Mouse (Mus musculus) heart, embryonic 13.5 days (tissue): ENCODE results near the gene Krtap19-4. TPM values are rescaled to one million over a fixed set of nuclear protein-coding genes. Genes with fewer than 3 reads are reported as not detected.

Experiments used
- ATAC-seq: fragments of 200-750 bp; cut with Nextera tagmentation; 2 replicates; pipeline ENCODE4 v1.8.0; 2017; ENCODE audit warnings: moderate TSS enrichment; ENCODE audit not compliant: insufficient number of reproducible peaks, low FRiP score, low TSS enrichment; ENCODE audit errors: extremely low read depth
- H3K27ac ChIP-seq: fragments of 300-500 bp; sonication (generic); replicated peaks from 2 replicates; pipeline ENCODE4 v1.5.1; 2015; ENCODE audit warnings: moderate library complexity, mild to moderate bottlenecking, inconsistent platforms
- H3K27me3 ChIP-seq: fragments of 300-500 bp; sonication (generic); replicated peaks from 2 replicates; pipeline ENCODE4 v1.6.1; 2015; ENCODE audit warnings: mild to moderate bottlenecking, inconsistent platforms
- H3K36me3 ChIP-seq: fragments of 300-500 bp; sonication (generic); 2 replicates; pipeline ENCODE4 v1.6.1; 2015; ENCODE audit warnings: mild to moderate bottlenecking, inconsistent platforms
- H3K4me1 ChIP-seq: fragments of 300-500 bp; sonication (generic); 2 replicates; pipeline ENCODE4 v1.6.1; 2015; ENCODE audit warnings: inconsistent platforms
- H3K4me2 ChIP-seq: fragments of 300-500 bp; sonication (generic); 2 replicates; pipeline ENCODE4 v1.6.1; 2015; ENCODE audit warnings: inconsistent platforms, mild to moderate bottlenecking, moderate library complexity
- H3K4me3 ChIP-seq: fragments of 300-500 bp; sonication (generic); 2 replicates; pipeline ENCODE4 v1.5.1; 2015; ENCODE audit warnings: moderate library complexity, mild to moderate bottlenecking, inconsistent platforms
- H3K9ac ChIP-seq: fragments of 300-500 bp; sonication (generic); 2 replicates; pipeline ENCODE4 v1.6.1; 2015; ENCODE audit warnings: inconsistent platforms, mild to moderate bottlenecking, moderate library complexity
- H3K9me3 ChIP-seq: fragments of 300-500 bp; sonication (generic); 2 replicates; pipeline ENCODE4 v1.6.1; 2016; ENCODE audit warnings: inconsistent platforms
- WGBS: fragments of 180-500 bp; shearing (Covaris S2); methylation state at CpG from one replicate; pipeline ENCODE4 v1.1.7; 2015; ENCODE audit warnings: mixed read lengths; 5-methylcytosine and 5-hydroxymethylcytosine counted together
- polyA plus RNA-seq: library from polyadenylated mRNA; unstranded; fragments of >200 nt; fragmentation: Nextera tagmentation; extraction: Ambion mirVana; gene quantifications from 2 replicates; pipeline ENCODE4 v1.2.1, GENCODE M21; 2015

Krtap19-4 gene
- polyA plus RNA-seq: not detected in 2 replicates

DNA sequence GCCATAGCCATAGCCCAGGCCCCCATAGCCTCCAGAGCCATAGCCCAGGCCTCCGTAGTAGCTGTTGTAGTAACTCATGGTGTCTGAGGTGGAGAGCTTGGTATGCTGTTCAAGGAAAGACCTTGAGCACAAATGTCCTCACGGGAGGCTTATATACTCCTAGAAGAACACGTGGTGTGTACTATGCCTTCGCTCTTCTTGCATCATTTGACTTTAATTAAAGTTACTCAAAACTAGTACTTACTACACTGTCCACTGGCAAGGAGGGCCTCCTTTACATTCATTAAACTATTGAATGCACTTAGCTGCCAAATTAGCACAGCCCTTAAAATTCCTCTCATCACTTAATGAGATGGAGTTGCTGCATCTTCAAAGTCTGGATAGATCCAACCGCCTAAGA lies at the start of gene Krtap19-4:
TSS of gene Krtap19-4 (minus strand) at position 101 of the 400 bp plus-strand sequence.
- no peak within 1 kb of the TSS for H3K27ac ChIP-seq
- no peaks in the 10 kb centered on the region for H3K27me3 ChIP-seq
- H3K4me2 ChIP-seq: no peak within 1 kb of the TSS
- no peak for ATAC-seq
- H3K36me3 ChIP-seq: no peaks in the 10 kb centered on the region
- H3K9ac ChIP-seq: no peak within 1 kb of the TSS
- WGBS: 84% methylated on average over 5 of the region's 5 CpGs
- H3K9me3 ChIP-seq: no peaks in the 10 kb centered on the region
- no peak within 1 kb of the TSS for H3K4me3 ChIP-seq
- H3K4me1 ChIP-seq: no peaks in the 10 kb centered on the region

DNA sequence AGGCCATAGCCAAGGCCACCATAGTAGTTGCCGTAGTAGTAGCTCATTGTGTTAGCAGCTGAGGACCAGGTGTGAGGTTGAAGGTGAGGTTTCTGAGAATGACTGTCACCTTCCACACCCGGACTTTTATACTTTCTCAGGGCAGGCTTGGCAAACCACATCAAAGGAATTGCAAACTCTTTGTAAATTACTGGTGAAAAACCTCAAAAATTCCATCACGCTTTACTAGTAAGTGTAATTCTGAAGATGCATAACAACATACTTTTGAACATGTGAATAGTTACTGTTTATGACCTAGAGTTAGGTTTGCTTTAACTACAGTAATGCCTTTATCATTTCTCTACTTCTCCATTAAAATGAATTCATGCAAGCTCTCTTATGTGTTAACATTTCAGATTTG lies 47.3 kb upstream of the Krtap19-4 start, which contains the start of gene Krtap19-9b:
TSS of gene Krtap19-9b (minus strand) at position 101 of the 400 bp plus-strand sequence.
- H3K4me3 ChIP-seq: no peak within 1 kb of the TSS
- no peaks in the 10 kb centered on the region for H3K4me1 ChIP-seq
- no peak within 1 kb of the TSS for H3K4me2 ChIP-seq
- no peaks in the 10 kb centered on the region for H3K27me3 ChIP-seq
- WGBS: 80% methylated on average over 3 of the region's 3 CpGs
- no peak for ATAC-seq
- H3K36me3 ChIP-seq: no peaks in the 10 kb centered on the region
- no peaks in the 10 kb centered on the region for H3K9me3 ChIP-seq
- H3K9ac ChIP-seq: no peak within 1 kb of the TSS
- H3K27ac ChIP-seq: no peak within 1 kb of the TSS

DNA sequence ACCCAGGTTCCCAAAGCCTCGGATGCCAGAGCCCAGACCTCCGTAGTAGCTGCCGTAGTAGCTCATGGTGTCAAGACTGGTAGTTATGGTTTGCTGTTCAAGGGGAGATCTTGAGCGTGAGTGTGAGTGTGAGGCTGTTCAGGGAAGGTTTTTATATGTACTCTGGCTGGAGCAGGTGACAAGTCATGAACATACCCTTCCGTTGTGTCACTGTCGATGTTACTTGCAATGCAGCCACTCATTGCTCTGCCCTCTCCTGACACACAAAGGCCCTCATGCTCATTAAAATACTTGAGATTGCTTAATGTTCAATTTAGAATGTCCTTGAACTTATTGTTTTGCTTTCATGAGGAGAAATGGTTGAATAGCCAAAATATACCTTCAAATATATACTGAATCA lies 11.5 kb upstream of the Krtap19-4 start, which contains the start of gene Krtap19-5:
TSS of gene Krtap19-5 (minus strand) at position 101 of the 400 bp plus-strand sequence.
- Histone ChIP-seq H3K9me3 (no peaks in the 10 kb centered on the region), H3K27me3 (no peaks in the 10 kb centered on the region), H3K27ac (no peak within 1 kb of the TSS), H3K4me1 (no peaks in the 10 kb centered on the region), H3K36me3 (no peaks in the 10 kb centered on the region), H3K9ac (no peak within 1 kb of the TSS), H3K4me3 (no peak within 1 kb of the TSS), H3K4me2 (no peak within 1 kb of the TSS)
- WGBS: 84% methylated on average over 6 of the region's 6 CpGs
- no peak for ATAC-seq

DNA sequence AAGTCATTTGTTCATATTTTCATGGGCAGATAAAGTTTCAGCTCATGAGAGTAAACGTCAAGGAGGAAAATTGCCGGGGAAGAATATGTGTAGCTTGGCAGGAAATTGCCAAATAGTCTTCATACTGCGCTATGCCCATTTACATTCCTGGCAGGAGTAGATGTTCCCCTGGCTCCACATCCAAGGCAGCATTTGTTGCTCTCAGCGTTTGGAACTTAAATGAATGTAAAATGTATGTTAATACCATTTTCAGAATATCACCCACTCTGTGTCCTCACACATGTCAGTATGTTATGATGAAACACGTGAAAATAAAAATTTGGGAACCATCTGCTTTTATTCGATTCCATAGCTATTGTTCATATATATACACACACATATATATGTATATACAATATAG lies 2.0 kb upstream of the Krtap19-4 start:
- no peak for ATAC-seq
- Histone ChIP-seq H3K4me3 (no peak overlapping the region), H3K4me1 (no peaks in the 10 kb centered on the region), H3K27ac (no peak overlapping the region), H3K9ac (no peak overlapping the region), H3K9me3 (no peaks in the 10 kb centered on the region), H3K36me3 (no peaks in the 10 kb centered on the region), H3K4me2 (no peak overlapping the region), H3K27me3 (no peaks in the 10 kb centered on the region)
- WGBS: 79% methylated on average over 6 of the region's 6 CpGs

DNA sequence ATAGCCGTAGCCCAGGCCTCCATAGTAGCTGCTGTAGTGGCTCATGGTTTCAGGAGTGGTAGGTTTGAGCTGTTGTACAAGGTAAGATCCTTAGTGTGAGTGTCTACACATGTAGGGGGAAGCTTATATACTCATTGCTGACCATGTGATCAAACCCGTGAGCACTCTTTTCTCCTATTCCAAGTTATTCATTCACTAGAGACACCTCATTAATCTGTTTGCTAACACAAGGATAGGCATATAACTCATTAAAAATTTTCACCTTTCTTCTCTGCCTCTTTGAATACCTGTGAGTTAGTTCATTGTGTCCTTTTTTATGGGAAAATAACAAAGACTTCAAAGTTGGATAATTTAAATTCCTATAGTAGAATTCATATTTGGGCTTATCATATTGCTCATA lies 7.0 kb downstream of the Krtap19-4 start, which contains the start of gene Krtap19-3:
TSS of gene Krtap19-3 (minus strand) at position 101 of the 400 bp plus-strand sequence.
- H3K4me3 ChIP-seq: no peak within 1 kb of the TSS
- WGBS: 75% methylated on average over 2 of the region's 2 CpGs

DNA sequence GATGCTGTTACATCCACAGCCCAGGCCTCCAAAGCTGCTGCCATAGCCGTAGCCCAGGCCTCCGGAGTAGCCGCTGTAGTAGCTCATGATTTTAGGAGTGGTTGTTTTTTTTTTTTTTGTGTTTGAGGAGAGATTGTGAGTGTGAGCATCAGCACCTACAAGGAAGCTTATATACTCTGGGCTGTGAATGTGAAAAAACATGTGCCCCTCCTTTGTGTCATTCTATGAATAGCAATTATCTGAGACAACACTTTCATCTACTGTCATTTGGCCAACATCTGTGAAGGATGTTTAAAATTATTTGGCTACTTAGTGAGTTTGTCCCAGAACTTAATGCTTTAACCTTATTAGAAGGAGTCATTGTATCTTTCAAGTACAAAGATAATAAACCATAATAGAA lies 10.7 kb downstream of the Krtap19-4 start, which contains the start of gene Krtap19-2:
TSS of gene Krtap19-2 (minus strand) at position 101 of the 400 bp plus-strand sequence.
- H3K9me3 ChIP-seq: no peaks in the 10 kb centered on the region
- no peak within 1 kb of the TSS for H3K9ac ChIP-seq
- no peaks in the 10 kb centered on the region for H3K36me3 ChIP-seq
- H3K4me3 ChIP-seq: no peak within 1 kb of the TSS
- no peaks in the 10 kb centered on the region for H3K4me1 ChIP-seq
- ATAC-seq: no peak
- H3K4me2 ChIP-seq: no peak within 1 kb of the TSS
- no peak within 1 kb of the TSS for H3K27ac ChIP-seq
- H3K27me3 ChIP-seq: no peaks in the 10 kb centered on the region
- WGBS: 80% methylated on average over 3 of the region's 3 CpGs

More for the DNA sequence above, 7.0 kb downstream of the Krtap19-4 start, which contains the start of gene Krtap19-3:
- H3K4me1 ChIP-seq: no peaks in the 10 kb centered on the region
- H3K36me3 ChIP-seq: no peaks in the 10 kb centered on the region
- no peaks in the 10 kb centered on the region for H3K9me3 ChIP-seq
- no peak for ATAC-seq
- no peak within 1 kb of the TSS for H3K27ac ChIP-seq
- H3K27me3 ChIP-seq: no peaks in the 10 kb centered on the region
- H3K9ac ChIP-seq: no peak within 1 kb of the TSS
- no peak within 1 kb of the TSS for H3K4me2 ChIP-seq

DNA sequence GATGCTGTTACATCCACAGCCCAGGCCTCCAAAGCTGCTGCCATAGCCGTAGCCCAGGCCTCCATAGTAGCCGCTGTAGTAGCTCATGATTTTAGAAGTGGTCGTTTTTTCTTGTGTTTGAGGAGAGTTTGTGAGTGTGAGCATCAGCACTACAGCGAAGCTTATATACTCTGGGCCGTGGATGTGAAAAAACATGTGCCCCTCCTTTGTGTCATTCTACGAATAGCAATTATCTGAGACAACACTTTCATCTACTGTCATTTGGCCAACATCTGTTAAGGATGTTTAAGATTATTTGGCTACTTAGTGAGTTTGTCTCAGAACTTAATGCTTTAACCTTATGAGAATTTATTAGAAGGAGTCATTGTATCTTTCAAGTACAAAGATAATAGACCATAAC lies 15.6 kb downstream of the Krtap19-4 start, which contains the start of gene Krtap19-1:
TSS of gene Krtap19-1 (minus strand) at position 101 of the 400 bp plus-strand sequence.
- no peaks in the 10 kb centered on the region for H3K4me1 ChIP-seq
- no peaks in the 10 kb centered on the region for H3K27me3 ChIP-seq
- WGBS: 75% methylated on average over 6 of the region's 6 CpGs
- no peak within 1 kb of the TSS for H3K4me2 ChIP-seq
- H3K9me3 ChIP-seq: no peaks in the 10 kb centered on the region
- no peak within 1 kb of the TSS for H3K27ac ChIP-seq
- H3K9ac ChIP-seq: no peak within 1 kb of the TSS
- no peak for ATAC-seq
- no peak within 1 kb of the TSS for H3K4me3 ChIP-seq
- H3K36me3 ChIP-seq: no peaks in the 10 kb centered on the region

DNA sequence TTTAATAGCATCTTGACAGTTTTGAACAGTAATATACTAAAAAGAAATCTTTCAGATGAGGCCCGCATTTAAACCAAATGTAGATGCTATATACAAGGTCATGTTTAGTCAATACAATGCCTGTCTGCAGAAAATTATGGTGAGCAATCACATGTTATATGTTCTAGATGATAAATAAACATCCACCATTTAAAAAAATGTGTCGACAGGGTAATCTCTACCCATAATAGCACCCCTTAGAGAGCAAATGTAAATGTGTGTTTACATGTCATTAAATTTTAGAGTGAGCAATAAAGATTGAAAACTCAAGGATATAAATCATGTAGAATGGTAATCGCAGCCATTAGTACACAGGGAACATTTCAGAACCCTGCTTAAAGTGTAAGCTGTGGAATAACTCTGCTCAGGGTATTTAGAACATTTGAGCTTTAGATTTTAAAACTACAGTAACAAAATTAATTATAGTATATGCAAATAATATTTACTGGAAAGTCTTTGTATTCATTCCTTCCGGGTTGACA lies 19.9 kb downstream of the Krtap19-4 start:
- Histone ChIP-seq H3K9me3 (no peaks in the 10 kb centered on the region), H3K9ac (no peak overlapping the region), H3K27ac (no peak overlapping the region), H3K4me1 (no peaks in the 10 kb centered on the region), H3K36me3 (no peaks in the 10 kb centered on the region), H3K4me2 (no peak overlapping the region), H3K27me3 (no peaks in the 10 kb centered on the region), H3K4me3 (no peak overlapping the region)
- no peak for ATAC-seq
- WGBS: 80% methylated on average over 4 of the region's 4 CpGs

DNA sequence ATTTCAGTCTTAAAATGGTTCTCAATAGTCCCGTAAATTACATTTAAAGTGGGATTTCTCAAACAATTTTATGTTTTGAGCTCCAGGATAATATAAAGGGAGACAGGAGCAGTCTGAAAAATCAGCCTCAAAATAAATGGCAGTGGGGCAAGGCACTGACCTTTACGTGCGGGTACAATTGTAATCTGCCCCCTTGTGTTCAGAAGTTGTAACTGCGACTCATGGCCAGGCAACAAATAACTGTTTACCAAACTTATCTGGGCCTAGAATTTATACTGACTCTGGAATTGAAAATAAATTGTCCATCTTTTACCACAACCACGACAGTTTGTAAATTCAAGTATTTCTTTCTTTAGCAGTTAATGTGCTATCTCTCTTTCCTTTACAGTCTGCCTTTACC lies 33.4 kb downstream of the Krtap19-4 start:
- Histone ChIP-seq H3K27me3 (no peaks in the 10 kb centered on the region), H3K36me3 (no peaks in the 10 kb centered on the region), H3K9me3 (no peaks in the 10 kb centered on the region), H3K4me1 (no peaks in the 10 kb centered on the region), H3K9ac (no peak overlapping the region), H3K4me2 (no peak overlapping the region), H3K4me3 (no peak overlapping the region), H3K27ac (no peak overlapping the region)
- ATAC-seq: no peak
- 10% methylated on average over 5 of the region's 5 CpGs for WGBS

DNA sequence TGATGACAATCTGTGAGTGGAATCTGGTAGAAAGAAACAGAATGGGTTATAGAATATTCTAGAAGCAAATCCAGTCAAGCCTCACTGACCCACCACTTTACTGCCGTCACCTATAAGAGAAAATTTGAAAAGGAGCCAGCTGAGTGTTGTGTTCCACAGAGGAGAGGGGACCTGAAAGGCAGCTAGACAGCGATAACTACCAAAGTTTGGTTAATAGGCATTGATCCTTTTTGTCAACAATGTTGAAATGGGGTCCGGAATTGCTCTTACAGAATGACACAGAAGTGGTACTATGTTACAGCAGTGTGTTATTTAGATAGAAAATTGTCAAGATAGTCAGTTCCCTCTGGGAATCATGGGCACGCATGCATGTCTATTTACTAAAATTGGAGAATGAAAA lies 36.3 kb downstream of the Krtap19-4 start:
- Histone ChIP-seq H3K4me3 (no peak overlapping the region), H3K9ac (no peak overlapping the region), H3K9me3 (no peaks in the 10 kb centered on the region), H3K4me1 (no peaks in the 10 kb centered on the region), H3K27me3 (no peaks in the 10 kb centered on the region), H3K36me3 (no peaks in the 10 kb centered on the region), H3K27ac (no peak overlapping the region), H3K4me2 (no peak overlapping the region)
- 74% methylated on average over 4 of the region's 4 CpGs for WGBS
- ATAC-seq: no peak

DNA sequence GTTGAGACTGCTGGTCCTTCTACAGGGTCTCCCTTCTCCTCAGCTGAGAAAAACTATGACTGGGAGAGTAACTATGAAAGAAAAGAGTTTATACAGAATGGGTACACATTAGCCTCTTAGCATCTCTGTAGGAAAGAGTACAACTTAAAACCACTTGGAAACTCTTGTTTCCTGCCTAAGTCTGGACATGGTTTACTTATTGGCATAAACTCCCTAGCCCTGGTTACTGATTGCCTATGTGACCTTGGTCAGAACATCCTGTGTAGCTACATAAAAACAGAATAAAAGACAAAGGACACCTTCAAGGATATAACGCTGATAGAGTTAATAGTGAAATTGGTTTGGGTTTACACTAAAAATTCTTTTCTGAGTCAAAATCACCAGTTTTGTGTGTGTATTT lies 37.5 kb downstream of the Krtap19-4 start:
- no peak overlapping the region for H3K4me2 ChIP-seq
- no peak overlapping the region for H3K27ac ChIP-seq
- H3K9ac ChIP-seq: no peak overlapping the region
- no peaks in the 10 kb centered on the region for H3K4me1 ChIP-seq
- H3K36me3 ChIP-seq: no peaks in the 10 kb centered on the region
- H3K27me3 ChIP-seq: no peaks in the 10 kb centered on the region
- 79% methylated on average over 1 of the region's 1 CpGs for WGBS
- ATAC-seq: no peak
- H3K9me3 ChIP-seq: no peaks in the 10 kb centered on the region
- no peak overlapping the region for H3K4me3 ChIP-seq
